Mouse (Mus musculus) intestine, postnatal 0 days (tissue): ENCODE results near the gene Esrrg. TPM values are rescaled to one million over a fixed set of nuclear protein-coding genes. Genes with fewer than 3 reads are reported as not detected.

Experiments used
- ATAC-seq: fragments of 200-750 bp; cut with Nextera tagmentation; 2 replicates; pipeline ENCODE4 v1.8.0; 2017; ENCODE audit warnings: mild to moderate bottlenecking, moderate TSS enrichment, moderate library complexity
- H3K27ac ChIP-seq: fragments of 300-500 bp; sonication (generic); 2 replicates; pipeline ENCODE4 v1.5.1; 2014; ENCODE audit warnings: mild to moderate bottlenecking, low read depth, low read length, moderate library complexity
- H3K27me3 ChIP-seq: fragments of 300-500 bp; sonication (generic); replicated peaks from 2 replicates; pipeline ENCODE4 v1.6.1; 2014; ENCODE audit warnings: low read length, mixed read lengths; ENCODE audit not compliant: control insufficient read depth, insufficient read depth
- H3K36me3 ChIP-seq: fragments of 300-500 bp; sonication (generic); 2 replicates; pipeline ENCODE4 v1.6.1; 2014; ENCODE audit warnings: mild to moderate bottlenecking, moderate library complexity; ENCODE audit not compliant: control insufficient read depth, insufficient read depth
- H3K4me1 ChIP-seq: fragments of 300-500 bp; sonication (generic); replicated peaks from 2 replicates; pipeline ENCODE4 v1.6.1; 2014; ENCODE audit warnings: antibody characterized with exemption, low read length, mixed read lengths; ENCODE audit not compliant: control insufficient read depth, insufficient read depth
- H3K4me2 ChIP-seq: fragments of 300-500 bp; sonication (generic); replicated peaks from 2 replicates; pipeline ENCODE4 v1.6.1; 2014; ENCODE audit warnings: low read depth, mild to moderate bottlenecking, moderate library complexity
- H3K4me3 ChIP-seq: fragments of 300-500 bp; sonication (generic); 2 replicates; pipeline ENCODE4 v1.5.1; 2014; ENCODE audit warnings: low read depth, low read length
- H3K9ac ChIP-seq: fragments of 300-500 bp; sonication (generic); 2 replicates; pipeline ENCODE4 v1.6.1; 2014; ENCODE audit warnings: mild to moderate bottlenecking, low read depth, low read length
- H3K9me3 ChIP-seq: fragments of 300-500 bp; sonication (generic); 2 replicates; pipeline ENCODE4 v1.6.1; 2016; ENCODE audit warnings: mixed run types; ENCODE audit not compliant: control insufficient read depth
- CTCF ChIP-seq: sonication (generic); IDR thresholded peaks from 2 replicates; pipeline ENCODE4 v1.5.1; 2016; ENCODE audit warnings: low read depth, mild to moderate bottlenecking, control low read depth, antibody characterized with exemption, moderate library complexity
- WGBS: fragments of 180-500 bp; shearing (Covaris S2); extraction: QIAGEN DNeasy Blood & Tissue Kit; methylation state at CpG from one replicate; pipeline ENCODE4 v1.1.7; 2014; 5-methylcytosine and 5-hydroxymethylcytosine counted together
- polyA plus RNA-seq: library from polyadenylated mRNA; unstranded; fragments of >200 nt; fragmentation: Nextera tagmentation; extraction: Ambion mirVana; gene quantifications from 2 replicates; pipeline ENCODE4 v1.2.1, GENCODE M21; 2015

The Esrrg gene
- polyA plus RNA-seq, 1 experiment from 2014 or later, result 1.2 TPM

- TF ChIP-seq CTCF, result no peak
- Histone ChIP-seq H3K4me2 (no peak overlapping the region), H3K27ac (no peak overlapping the region), H3K9me3 (no peaks in the 10 kb centered on the region), H3K4me3 (no peak overlapping the region), H3K36me3 (no peaks in the 10 kb centered on the region; the same call in 1 of the 2 replicates), H3K4me1 (no peaks in the 10 kb centered on the region), H3K9ac (no peak overlapping the region), H3K27me3 (no peaks in the 10 kb centered on the region)
- 87% methylated on average over 5 of the region's 5 CpGs for WGBS
- ATAC-seq, result no peak
These were observed 574.4 kb downstream of the Esrrg start for GRCm38 (mm10) chr1:188182951-188183350.

DNA sequence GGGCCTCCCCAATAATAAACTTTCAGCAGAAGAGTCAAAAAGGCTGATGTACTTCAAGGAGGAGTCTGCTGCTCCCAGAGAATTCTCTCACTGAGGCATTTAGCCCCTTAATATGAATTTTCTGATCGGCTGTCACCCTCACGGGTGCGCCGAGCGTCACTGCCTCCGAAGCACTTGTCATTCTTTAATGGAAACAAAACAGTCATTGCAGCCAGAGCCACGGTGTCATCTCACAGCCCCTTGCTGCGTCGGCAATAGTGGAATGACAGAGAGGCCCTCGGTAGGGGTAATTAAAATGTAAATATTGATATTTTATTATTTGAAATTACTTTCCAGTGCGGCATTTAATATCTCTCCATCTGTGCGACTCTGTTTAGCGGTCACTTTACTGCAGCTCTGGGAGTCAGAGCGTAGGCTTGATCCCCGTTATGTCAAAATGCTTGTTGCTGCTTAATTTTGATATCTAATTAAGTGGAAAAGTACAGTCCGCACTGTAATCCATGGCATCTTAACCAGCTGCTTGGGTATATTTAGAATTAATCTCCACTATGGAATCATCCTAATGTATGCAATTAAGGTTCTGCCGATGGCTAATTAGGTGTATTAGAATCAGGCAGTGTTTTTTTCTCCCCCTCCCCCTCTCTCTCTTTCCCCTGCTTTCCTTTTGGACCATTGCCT is 578.0 kb downstream of the Esrrg start:
- Histone ChIP-seq H3K9me3 (no peaks in the 10 kb centered on the region), H3K4me2 (no peak overlapping the region), H3K36me3 (no peaks in the 10 kb centered on the region; the same call in 1 of the 2 replicates), H3K4me1 (no peaks in the 10 kb centered on the region), H3K9ac (no peak overlapping the region), H3K27me3 (no peaks in the 10 kb centered on the region), H3K27ac (no peak overlapping the region), H3K4me3 (no peak overlapping the region)
- WGBS, result 72% methylated on average over 17 of the region's 17 CpGs
- TF ChIP-seq CTCF, result no peak
- ATAC-seq, result no peak

- 86% methylated on average over 2 of the region's 2 CpGs for WGBS
- H3K36me3 ChIP-seq, result no peaks in the 10 kb centered on the region
- no peak for TF ChIP-seq CTCF
- no peaks in the 10 kb centered on the region for H3K9me3 ChIP-seq
- no peak for ATAC-seq
- H3K27ac ChIP-seq, result no peak overlapping the region
- no peak overlapping the region for H3K4me2 ChIP-seq
- H3K4me3 ChIP-seq, result no peak overlapping the region
- no peaks in the 10 kb centered on the region for H3K27me3 ChIP-seq
- H3K9ac ChIP-seq, result no peak overlapping the region
- H3K4me1 ChIP-seq, result no peaks in the 10 kb centered on the region
These were observed 584.4 kb downstream of the Esrrg start for GRCm38 (mm10) chr1:188192971-188193370.

DNA sequence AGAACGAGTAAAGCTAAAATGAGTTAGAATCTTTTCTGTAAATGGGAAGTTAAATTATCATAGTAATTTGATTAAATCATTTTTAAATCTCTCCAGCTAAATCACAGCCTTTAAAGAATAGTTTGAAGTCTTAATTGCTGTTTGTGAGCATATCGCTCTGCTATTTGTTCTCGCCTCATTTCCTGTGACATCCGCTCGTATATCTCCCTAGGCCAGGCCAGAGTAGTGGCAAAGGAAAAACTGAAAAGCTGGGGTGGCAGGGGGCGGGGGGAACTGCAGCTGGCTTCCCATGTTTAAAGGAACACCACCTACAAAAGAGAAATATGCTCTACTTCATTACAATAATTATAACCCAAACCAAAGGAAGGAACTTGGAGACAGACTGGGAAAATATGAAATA is 598.8 kb downstream of the Esrrg start:
- no peak overlapping the region for H3K4me2 ChIP-seq
- H3K4me1 ChIP-seq, result no peaks in the 10 kb centered on the region
- no peak for ATAC-seq
- no peak overlapping the region for H3K27ac ChIP-seq
- 80% methylated on average over 6 of the region's 6 CpGs for WGBS
- no peaks in the 10 kb centered on the region for H3K9me3 ChIP-seq
- no peak for TF ChIP-seq CTCF
- H3K27me3 ChIP-seq, result no peaks in the 10 kb centered on the region
- H3K36me3 ChIP-seq, result no peaks in the 10 kb centered on the region
- no peak overlapping the region for H3K4me3 ChIP-seq
- no peak overlapping the region for H3K9ac ChIP-seq

DNA sequence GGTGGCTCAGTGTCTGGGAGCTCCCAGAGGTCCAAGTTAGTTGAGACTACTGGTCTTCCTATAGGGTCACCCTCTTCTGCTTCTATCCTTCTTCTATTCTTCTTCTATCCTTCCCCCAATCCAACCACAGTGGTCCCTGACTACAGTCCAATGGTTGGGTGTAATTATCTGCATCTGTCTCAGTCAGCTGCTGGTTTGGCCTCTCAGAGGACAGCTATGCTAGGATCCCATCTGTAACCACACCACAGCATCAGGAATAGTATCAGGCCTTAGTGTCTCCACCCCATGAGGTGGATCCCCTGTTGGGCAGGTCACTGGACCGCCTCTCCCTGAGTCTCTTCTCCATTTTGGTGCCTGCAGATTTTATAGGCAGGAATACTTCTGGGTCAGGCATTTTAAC is 600.4 kb downstream of the Esrrg start:
- Histone ChIP-seq H3K9ac (no peak overlapping the region), H3K4me2 (no peak overlapping the region), H3K27me3 (no peaks in the 10 kb centered on the region), H3K4me1 (no peaks in the 10 kb centered on the region), H3K36me3 (no peaks in the 10 kb centered on the region), H3K27ac (no peak overlapping the region), H3K4me3 (no peak overlapping the region), H3K9me3 (no peaks in the 10 kb centered on the region)
- ATAC-seq, result no peak
- TF ChIP-seq CTCF, result no peak
- WGBS, result 88% methylated on average over 1 of the region's 1 CpGs

- WGBS, result 68% methylated on average over 10 of the region's 10 CpGs
- H3K4me2 ChIP-seq, result no peak overlapping the region
- no peak for ATAC-seq
These were observed 606.5 kb downstream of the Esrrg start for GRCm38 (mm10) chr1:188214885-188215611.

More at GRCm38 (mm10) chr1:188214885-188215611, 606.5 kb downstream of the Esrrg start:
- H3K9ac ChIP-seq, result no peak overlapping the region
- H3K9me3 ChIP-seq, result no peaks in the 10 kb centered on the region
- H3K27ac ChIP-seq, result no peak overlapping the region
- no peaks in the 10 kb centered on the region for H3K4me1 ChIP-seq
- TF ChIP-seq CTCF, result no peak
- no peaks in the 10 kb centered on the region for H3K27me3 ChIP-seq
- no peak overlapping the region for H3K4me3 ChIP-seq
- H3K36me3 ChIP-seq, result no peaks in the 10 kb centered on the region
